Mouse (Mus musculus): ENCODE measurements around the gene Gm28230.

The Gm28230 gene

DNA sequence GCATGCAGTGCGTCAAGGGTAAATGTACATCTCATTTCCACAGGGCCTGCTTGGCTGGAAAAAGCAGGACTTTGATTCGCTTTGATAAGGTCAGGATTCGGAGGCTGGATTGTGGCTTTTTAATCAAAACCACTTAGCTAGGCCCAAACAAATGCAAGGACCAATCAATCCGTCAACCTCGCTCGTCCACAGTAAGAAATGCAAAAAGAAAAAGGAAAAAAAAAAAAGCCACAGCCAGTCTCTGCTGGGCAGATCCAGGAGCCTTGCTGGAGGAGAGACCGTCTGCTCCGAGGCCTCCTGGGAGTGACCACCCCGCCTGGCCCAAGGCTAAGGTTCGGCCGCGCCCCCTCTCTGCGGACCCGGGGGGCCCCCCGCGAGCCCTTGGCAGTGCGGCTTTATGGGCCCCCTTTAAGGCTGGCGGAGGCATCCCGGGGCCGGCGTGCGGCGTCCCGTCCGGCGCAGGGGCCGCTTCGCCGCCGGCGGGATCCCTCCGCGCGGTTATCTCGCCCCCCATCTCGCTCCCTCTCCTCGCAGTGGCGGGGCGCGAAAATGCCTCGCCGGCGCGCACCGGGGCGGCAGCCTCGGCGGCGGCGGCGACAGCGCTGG lies 22.0 kb upstream of the Gm28230 start, which contains the start of gene Hoxd8:
Gene Hoxd8 (plus strand): TSS at position 223 of the 606 bp plus-strand sequence.
- DNase-seq (ENCODE audit: low spot score in 2 of 2), result no peak

DNA sequence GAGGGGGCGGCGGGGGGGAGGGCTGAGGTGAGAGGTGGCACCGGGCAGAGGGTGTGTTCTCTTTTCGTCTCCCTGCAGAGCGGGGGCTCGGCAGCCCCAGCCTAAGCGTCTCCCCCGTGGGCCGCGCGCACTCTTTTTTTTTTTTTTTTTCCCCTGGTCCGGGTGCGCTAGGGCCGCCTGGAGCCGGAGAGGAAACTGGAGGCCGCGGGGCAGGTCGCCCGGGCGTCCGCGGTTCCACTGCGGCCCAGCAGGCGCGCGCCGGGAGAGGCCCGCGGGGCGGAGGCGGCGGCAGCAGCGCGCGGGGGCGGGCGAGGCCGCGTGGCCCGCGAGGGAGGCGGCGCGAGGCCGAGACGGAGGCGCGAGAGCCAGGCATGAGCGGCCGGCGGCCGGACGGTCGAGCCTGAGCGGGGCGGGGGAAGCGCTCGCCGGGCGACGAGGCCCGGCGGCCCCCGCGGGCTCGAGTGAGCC lies 21.5 kb upstream of the Gm28230 start:
- no peak for DNase-seq (ENCODE audit: low spot score in 2 of 2)

- no peak for DNase-seq (ENCODE audit: low spot score in 2 of 2)
Measured at GRCm38 (mm10) chr2:74705467-74706089, 20.9 kb upstream of the Gm28230 start.

- DNase-seq (ENCODE audit: low spot score in 2 of 2), result no peak
Measured at GRCm38 (mm10) chr2:74706393-74706960, 20.1 kb upstream of the Gm28230 start.

GRCm38 (mm10) chr2:74707599-74707998 lies 18.9 kb upstream of the Gm28230 start:
- no peak for DNase-seq (ENCODE audit: low spot score in 2 of 2)

DNA sequence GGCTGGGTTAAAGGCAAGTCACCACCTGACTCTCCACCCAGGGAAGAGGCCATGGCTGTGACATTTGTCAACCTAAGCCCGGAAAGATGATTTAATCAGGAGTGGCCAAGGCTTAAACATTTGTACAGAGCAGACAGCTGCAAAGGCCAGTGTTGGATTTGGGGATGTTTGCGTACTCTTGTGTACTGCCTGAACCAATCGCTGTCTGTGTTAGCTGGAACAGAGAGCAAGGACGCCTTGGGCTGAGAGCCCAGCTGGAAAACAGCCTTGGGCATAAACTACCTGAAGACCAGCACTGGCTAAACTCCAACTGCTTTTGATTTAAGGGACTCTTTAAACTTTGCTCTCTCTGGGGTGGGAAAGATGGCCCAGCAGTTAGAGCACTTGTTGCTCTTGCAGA lies 17.9 kb upstream of the Gm28230 start:
- DNase-seq (ENCODE audit: low spot score in 2 of 2), result no peak

DNA sequence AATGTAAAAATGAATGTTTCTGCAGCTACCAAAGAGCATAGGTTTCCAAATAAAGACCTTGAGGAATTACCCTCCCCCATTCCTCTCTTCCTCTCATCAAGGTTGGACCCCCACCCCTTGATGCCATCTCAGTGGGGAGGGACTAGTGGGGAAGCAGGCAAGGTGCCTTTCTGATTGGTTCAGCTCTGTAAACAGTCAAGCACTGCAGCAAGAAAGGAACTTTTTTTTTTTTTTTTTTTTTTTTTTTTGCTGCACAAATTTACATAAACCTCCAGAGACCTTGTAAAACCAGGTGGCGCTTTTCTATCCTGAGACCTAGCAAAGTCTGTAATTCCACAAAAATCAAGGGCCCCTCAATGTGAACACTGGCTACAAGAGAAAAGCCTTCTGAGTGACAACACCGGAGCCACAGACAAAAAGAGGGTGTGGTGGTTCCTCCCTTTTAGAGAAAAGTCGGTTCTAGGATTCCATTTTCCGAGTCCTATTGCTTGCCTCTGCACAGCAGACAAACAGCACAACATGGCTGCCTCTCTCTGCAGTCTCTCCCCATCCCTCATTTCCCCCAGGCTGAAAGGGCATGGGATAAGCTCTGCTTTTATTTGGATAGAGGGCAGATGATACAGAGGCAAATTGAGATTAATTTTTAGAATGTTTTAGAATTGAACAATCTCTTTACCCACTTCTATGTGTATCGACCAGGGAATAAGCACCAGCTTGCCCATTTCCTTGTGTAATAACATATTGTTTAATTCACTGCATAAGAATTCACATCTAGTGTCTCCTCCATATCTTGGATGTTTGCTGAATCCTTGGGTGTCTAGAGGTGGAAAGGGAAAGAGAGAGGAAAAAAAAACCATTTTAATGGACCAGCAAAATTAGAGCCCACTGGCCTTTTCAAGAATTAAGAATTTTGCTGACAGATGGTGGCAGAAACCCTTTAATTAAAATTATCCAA lies 16.8 kb upstream of the Gm28230 start:
- DNase-seq (ENCODE audit: low spot score in 2 of 2), result no peak

DNA sequence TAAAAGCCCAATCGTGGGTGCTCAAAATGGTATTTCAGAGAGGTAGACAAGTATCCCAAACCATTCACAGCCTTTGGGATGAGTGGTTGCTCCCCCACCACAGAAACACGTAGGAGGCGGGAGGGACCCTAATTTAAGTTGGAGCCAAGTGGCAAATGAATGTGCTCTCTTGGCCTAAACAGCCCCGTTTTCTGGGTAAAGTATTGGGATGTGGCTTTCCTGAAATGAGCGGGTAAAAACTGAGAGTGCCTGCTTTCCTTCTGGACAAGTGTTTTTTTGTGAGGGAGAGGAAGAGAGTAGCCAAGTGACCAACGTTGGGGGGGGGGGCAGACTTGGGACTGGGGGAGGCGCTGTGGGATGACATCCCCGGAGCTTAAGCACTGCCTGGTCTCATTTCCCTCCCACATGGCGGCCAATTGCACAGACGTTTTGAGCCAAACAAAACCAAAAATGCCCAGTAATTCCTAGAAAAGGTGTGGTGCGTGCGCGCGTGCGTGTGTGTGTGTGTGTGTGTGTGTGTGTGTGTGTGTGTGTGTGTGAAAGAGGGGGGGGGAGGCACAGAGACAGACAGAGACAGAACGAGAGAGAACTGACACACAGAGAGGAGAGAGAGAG lies 15.5 kb upstream of the Gm28230 start:
- DNase-seq (ENCODE audit: low spot score in 2 of 2), result no peak

- no peak for DNase-seq (ENCODE audit: low spot score in 2 of 2)
Measured at GRCm38 (mm10) chr2:74711721-74712621, 14.6 kb upstream of the Gm28230 start, which contains the start of the genes Hoxd3 and Hoxd4. TSS of gene Hoxd3 (plus strand) at chr2:74711927. TSS of gene Hoxd4 (plus strand) at chr2:74711929.

GRCm38 (mm10) chr2:74713239-74714150 lies 13.0 kb upstream of the Gm28230 start:
- no peak for DNase-seq (ENCODE audit: low spot score in 2 of 2)

- no peak for DNase-seq (ENCODE audit: low spot score in 2 of 2)
Measured at GRCm38 (mm10) chr2:74714156-74714789, 12.3 kb upstream of the Gm28230 start.

- DNase-seq (ENCODE audit: low spot score in 2 of 2), result no peak
Measured at GRCm38 (mm10) chr2:74714881-74715280, 11.6 kb upstream of the Gm28230 start.

GRCm38 (mm10) chr2:74715504-74716241 lies 10.9 kb upstream of the Gm28230 start:
- peak; percentile 39 to 72 for DNase-seq (ENCODE audit: low spot score in 2 of 2)

DNA sequence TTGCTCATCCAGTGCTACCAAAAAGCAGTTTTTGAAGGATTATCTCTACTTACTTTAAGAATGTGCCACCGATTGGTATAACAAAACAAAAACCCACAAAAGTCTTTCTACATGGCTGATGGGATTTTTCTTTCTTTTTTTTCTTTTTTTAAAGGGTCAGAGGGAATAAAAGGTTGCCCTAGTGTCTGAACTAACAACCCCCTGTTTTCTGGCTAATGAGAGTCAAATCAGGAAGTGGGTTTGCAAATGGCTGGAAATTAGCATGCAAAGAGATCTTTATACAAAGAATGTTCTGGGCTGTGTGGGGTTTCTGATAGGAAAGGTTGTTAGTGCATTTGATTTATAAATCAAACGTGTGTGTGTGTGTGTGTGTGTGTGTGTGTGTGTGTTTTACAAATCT lies 6.1 kb upstream of the Gm28230 start:
- DNase-seq (ENCODE audit: low spot score in 2 of 2), result no peak

DNA sequence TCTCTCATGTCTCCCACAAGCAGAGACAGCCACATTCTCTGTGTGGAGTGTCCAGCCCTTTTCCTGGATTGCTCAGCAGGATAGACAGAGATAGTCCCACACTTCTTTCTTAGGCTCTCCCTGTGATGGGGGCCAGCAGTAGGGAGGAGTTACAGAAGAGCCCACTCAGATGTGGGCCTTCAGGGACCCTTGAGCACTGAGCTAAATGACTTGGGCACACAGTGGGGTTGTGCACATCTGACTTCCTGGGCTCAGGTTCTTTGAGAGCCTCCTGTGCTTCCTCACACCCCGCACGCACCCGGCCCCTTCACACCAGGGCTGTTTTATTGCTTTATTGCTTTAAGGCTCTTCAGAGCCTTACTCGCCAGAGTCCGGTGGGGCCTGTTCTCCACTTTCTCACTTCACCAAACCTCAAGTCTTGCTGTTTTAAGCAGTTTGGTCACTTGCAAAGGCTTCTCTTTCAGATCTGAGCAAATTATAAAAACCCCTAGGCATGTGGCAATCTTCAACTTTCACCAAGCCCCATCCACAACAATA lies 5.5 kb upstream of the Gm28230 start:
- no peak for DNase-seq (ENCODE audit: low spot score in 2 of 2)

DNA sequence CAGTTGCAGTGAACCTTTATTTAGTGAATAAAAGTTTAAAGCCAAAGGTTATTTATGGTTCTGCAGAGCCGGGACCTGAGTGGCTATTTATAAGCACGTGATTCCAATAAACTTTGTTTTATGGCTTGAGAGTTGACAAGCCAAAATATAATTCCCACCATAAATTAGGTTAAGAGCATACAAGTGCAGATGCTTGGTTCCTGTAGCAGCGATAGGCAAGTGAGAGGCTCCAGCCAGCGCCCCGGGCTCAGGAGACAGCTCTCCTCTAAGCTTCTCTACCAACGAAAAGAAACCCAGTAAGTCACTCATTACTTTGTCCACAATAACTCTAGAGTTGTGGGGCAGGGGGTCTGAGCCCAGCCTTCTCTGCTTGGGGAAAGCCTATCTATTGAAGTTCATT lies 4.6 kb upstream of the Gm28230 start:
- no peak for DNase-seq (ENCODE audit: low spot score in 2 of 2)

GRCm38 (mm10) chr2:74722949-74723348 lies 3.6 kb upstream of the Gm28230 start:
- no peak for DNase-seq (ENCODE audit: low spot score in 2 of 2)
